Mouse (Mus musculus) CH12.LX (cell line): ENCODE data around the gene Arl6ip4.

ENCODE experiments used
- CTCF ChIP-seq, 2 experiments: IDR thresholded peaks in 1 of 2; conservative IDR thresholded peaks in 1 of 2; 2 replicates each; pipeline ENCODE4 v1.5.1; 2011 to 2012; ENCODE audit warnings: low read depth in 2 of 2, low read length in 2 of 2, improper control_type of control experiment in 1 of 2, inconsistent platforms in 1 of 2, mild to moderate bottlenecking in 1 of 2, moderate library complexity in 1 of 2
- E2F4 ChIP-seq: IDR thresholded peaks from 2 replicates; pipeline ENCODE4 v1.6.1; 2011; ENCODE audit warnings: low read depth, low read length, improper control_type of control experiment; ENCODE audit not compliant: insufficient replicate concordance
- ELF1 ChIP-seq: IDR thresholded peaks from 2 replicates; pipeline ENCODE4 v1.6.1; 2014; ENCODE audit warnings: low read depth, mild to moderate bottlenecking, inconsistent platforms, low read length, improper control_type of control experiment
- MAFK ChIP-seq: IDR thresholded peaks from 2 replicates; pipeline ENCODE4 v1.6.1; 2011; ENCODE audit warnings: low read length, improper control_type of control experiment; ENCODE audit not compliant: insufficient replicate concordance
- MAX ChIP-seq: IDR thresholded peaks from 2 replicates; pipeline ENCODE4 v1.6.1; 2011; ENCODE audit warnings: low read length, improper control_type of control experiment
- NELFE ChIP-seq: IDR thresholded peaks from 2 replicates; pipeline ENCODE4 v1.6.1; 2011; ENCODE audit warnings: low read depth, low read length, improper control_type of control experiment
- PAX5 ChIP-seq: IDR thresholded peaks from 2 replicates; pipeline ENCODE4 v1.6.1; 2012; ENCODE audit warnings: low read length, inconsistent platforms, mixed read lengths
- POLR2A ChIP-seq: IDR thresholded peaks from 2 replicates; pipeline ENCODE4 v1.6.1; 2011; ENCODE audit warnings: low read depth, mild to moderate bottlenecking, improper control_type of control experiment, low read length
- USF2 ChIP-seq: conservative IDR thresholded peaks from 2 replicates; pipeline ENCODE4 v1.6.1; 2011; ENCODE audit warnings: low read depth, low read length, improper control_type of control experiment
- ZC3H11A ChIP-seq: IDR thresholded peaks from 2 replicates; pipeline ENCODE4 v1.6.1; 2012; ENCODE audit warnings: low read depth, mild to moderate bottlenecking, inconsistent platforms, low read length, improper control_type of control experiment
- ZMIZ1 ChIP-seq: IDR thresholded peaks from 2 replicates; pipeline ENCODE4 v1.6.1; 2012; ENCODE audit warnings: low read depth, mild to moderate bottlenecking, inconsistent platforms, low read length, improper control_type of control experiment

GRCm38 (mm10) chr5:124167621-124168020 is 51.7 kb downstream of the Arl6ip4 start:
- TF ChIP-seq POLR2A (no peak), PAX5 (no peak), ELF1 (no peak), NELFE (no peak), CTCF (conservative IDR thresholded peaks at IDR 0.05 in 1 of 2, IDR thresholded peaks at IDR 0.05 in 1 of 2; ENCODE audit: low read depth in 2 of 2, low read length in 2 of 2) (no peak), ZC3H11A (no peak), USF2 (no peak), MAX (no peak), MAFK (no peak), ZMIZ1 (no peak), E2F4 (no peak)
